Mouse (Mus musculus): ENCODE results near the gene Spdye4a.

DNA sequence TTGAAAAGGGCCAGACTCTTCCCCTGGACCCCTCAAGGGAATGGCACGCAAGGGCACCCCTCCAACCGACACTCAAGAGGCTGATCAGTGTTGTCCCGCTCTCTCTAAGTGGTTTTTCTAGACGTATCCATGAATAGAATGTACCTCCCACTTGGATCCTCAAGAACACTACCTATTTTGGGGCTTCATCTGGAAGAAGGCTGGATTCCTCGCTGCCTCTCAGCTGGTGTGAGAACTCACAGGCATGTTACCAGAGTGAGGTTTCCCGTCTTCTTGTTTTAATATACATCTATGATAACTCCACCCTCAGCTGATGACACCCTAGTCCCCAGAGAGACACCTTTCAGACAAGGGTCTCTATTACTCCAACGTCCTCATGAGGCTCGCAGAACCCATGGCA, 34.9 kb upstream of the Spdye4a start:
- TF ChIP-seq CTCF (IDR thresholded peaks at IDR 0.05; ENCODE audit: low read depth, low read length) = no peak
- TF ChIP-seq POLR2A (IDR thresholded peaks at IDR 0.05; ENCODE audit: extremely low read depth, insufficient read depth, low read length) = no peak

Data from liver, adult 2 months (tissue).